Mouse (Mus musculus): ENCODE data around the gene F5.
"Not testable (repeated sequence)": the region's sequence is repeated elsewhere in the genome, so short reads cannot be mapped to it uniquely, and the experiment has no call there.

F5 gene

DNA sequence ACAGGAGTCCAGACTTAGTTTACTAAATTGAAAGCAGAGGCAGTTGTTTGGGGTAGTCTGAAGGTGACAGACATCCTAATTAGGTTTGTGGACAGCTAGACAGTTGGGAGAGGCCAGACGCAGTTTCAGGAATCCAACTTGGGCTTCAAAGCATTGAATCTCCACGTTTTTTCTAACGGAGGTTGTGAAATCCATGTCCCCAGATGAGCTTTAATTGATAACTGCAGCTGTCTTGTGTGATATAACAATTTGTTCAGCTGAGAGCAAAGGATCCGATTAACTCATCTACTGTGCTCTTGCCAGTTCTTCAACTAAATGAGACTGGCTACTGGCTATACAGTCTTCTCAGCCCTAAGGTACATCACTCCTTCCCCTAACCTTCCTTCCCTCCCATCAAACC is 6.9 kb downstream of the F5 start:
- no peak for DNase-seq (ENCODE audit: low read depth, low spot score)

DNA sequence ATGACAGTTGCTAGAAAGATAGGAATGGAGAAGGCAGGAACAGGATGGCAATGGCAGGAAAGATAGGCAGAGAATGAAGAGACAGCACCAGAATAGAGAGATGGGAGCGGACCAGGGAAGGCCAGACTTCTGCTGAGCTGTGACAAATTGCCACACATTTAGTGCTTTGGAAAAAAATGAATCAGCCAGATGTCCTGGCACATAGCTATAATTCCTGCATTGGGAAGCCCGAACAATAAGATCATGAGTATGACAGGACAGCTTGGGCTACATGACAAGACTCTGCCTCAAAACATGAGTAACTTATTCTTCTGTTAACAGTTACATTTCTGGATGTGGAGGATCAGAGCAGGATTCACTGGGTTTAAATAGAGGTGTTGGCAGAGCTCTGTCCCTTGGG is 8.1 kb downstream of the F5 start:
- no peak for DNase-seq (ENCODE audit: low read depth, low spot score)

DNA sequence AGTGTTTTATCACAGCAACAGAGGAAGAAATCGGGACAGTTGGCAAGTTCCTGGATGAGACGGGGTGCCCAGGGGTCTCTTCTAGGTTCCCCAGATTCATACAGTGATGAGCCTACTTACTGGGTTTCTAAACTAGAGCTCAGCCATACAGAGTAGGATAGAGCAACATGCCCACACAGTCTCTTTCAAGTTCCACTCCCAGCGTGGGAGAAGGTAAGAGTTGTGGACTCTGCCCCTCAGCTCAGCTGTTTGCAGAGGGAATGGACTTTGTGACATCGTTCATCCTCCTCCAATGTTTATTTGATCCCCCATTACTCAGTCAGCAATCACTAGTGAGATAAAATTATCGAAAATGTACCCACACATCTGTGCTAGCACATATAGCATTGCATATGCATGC is 11.1 kb downstream of the F5 start:
- no peak for DNase-seq (ENCODE audit: low read depth, low spot score)

DNA sequence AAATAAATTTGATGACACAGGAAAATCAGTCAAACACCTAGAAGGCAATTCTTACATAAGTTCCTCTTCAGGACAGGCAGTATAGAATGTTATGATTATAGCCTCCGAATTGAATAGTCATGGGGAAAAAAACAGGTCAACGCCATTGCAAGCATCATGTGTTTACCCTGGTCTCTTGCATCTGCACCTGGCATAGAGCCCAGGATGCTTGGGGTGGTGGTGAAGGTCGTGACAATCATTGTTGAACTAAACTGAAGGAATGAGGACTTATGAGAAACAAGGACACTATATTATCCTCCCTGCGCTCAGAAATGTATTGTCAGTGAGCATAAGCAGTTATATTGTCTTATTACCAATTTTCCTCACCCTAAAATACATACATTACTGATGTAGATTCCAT is 17.2 kb downstream of the F5 start:
- no peak for DNase-seq (ENCODE audit: low read depth, low spot score)

DNA sequence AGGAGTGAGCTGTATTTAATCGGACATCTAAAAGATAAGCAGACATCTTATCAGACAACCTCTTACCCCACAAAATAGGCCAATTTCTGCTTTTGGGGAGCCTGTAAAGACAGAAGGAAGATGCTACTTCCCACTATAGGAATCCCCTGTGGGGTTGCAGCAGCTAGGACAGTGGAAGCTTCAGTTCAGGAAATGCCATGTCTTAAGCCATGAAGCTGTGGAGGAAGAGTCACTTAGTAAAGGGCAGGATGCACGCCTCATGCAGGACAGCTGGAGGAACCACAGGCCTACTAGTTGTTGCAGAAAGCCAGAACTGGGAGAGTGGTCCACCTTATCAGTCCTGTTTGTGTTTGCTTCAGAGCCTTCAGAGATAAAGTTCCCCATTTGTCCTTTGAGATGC is 18.8 kb downstream of the F5 start:
- no peak for DNase-seq (ENCODE audit: low read depth, low spot score)

DNA sequence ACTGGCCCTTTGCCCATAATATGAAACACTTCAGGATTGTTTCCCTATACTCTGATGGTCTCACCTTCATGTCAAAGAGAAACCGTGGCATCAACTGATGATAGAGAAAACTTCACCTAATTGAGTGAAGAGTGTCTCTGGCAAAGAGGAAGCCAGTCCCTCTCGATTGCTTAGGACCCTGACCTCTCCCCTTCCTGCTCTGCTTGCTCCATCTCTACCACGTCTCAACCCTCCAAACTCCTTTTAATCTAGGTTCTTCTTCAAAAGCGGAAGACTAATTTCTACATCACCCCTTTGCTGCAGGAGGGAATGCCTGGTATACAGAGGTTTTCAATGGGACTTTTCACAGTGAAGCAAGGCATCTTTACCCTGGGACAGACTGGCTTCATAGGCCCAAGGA is 21.5 kb downstream of the F5 start:
- no peak for DNase-seq (ENCODE audit: low read depth, low spot score)

DNA sequence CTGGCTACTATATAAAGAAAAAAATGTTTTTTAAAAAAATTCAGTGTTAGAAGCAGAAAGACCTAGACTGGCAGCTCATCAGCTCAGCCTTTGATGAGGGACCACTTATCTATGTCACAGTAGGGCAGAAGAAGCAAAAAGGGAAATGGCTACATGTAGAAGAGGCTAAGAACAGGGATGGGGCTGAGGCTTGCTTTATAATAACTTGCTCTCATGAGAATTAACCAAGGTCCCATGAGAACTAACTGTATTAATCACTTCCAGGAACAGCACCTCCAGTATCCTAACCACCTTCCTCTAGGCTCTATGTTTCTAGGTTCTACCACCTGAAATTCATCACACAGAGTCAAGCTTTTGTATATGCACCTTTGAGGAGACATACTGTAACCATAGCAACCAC is 25.2 kb downstream of the F5 start:
- DNase-seq (ENCODE audit: low read depth, low spot score) = no peak

DNA sequence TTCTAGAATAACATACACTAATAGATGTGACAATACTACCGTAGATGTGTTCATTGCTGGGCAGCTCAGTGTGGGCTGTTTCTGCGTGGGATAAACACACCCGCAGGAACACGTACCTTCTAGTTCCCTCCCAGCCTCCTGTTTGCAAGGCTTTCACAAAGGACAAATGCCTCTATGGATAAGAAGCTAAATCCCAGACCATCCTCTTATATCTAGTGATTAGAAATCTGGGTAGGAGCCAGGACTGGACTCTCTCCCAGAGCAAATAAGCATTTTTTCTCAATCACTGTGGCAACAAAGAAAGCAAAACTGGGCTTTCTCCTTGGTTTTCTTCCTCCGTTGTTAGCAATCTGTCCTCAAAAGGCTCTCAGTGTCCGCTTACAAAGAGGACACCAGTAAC is 26.8 kb downstream of the F5 start:
- peak; percentile 27 for DNase-seq (ENCODE audit: low read depth, low spot score)

DNA sequence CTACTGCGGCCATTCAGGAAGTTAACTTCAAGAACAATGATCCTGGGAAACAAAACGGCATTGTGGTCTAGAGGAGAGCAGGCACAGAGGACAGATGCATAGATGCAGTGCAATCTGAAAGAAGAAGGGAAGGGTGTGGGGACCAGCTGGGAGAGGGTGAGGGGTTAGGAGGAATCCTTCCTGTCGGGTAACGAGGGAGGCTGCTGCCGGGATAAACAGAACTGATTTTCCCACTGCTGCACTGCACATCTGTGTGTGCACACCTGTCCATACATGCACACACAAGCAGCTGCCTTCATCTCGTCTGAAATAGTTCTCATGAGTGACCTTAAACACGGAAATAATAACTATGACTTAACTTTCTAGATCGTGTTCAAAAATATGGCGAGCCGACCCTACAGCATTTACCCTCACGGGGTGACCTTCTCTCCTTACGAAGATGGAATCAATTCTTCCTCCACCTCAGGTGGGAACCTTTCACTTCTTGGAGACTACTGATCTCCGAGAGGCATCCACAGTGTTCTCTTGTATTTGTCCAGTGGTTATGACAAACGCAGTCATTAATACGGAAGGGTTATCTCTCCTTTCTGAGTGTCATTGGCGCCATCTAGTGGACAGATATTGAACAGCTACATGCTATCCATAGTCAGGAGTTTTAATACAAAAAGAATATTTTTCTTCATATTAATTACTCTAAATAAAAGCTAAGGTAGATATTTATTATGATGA is 32.7 kb downstream of the F5 start:
- DNase-seq (ENCODE audit: low read depth, low spot score) = peak; percentile 62

DNA sequence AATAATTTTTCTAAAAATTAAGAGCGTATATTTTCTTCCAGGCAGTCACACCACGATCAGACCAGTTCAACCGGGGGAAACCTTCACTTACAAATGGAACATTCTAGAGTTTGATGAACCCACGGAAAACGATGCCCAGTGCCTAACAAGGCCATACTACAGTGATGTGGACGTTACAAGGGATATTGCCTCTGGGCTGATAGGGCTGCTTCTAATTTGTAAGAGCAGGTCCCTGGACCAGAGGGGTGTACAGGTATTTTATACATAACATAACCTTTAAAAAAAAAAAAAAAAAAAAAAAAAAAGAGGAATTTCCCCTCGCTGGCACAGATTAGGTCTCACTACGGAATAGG is 33.2 kb downstream of the F5 start:
- DNase-seq (ENCODE audit: low read depth, low spot score) = no peak

DNA sequence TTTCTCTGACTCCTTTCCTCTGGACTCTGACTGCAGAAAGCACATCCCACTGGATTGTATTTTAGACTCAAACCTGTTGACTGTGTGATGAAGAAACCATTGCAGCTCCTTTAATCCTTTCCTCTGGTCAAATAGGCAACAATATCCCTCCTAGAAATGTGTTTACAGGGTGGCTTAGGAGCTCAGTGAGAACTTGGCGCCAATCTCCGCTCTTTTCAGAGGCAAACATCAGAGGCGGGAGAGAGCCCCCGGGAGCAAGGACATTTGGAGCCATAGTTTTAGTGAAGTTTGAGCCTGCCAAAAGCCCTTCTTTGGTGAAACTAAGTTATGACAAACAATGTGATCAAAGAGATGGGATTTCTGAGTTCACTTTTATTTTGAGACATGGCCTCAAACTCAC is 33.7 kb downstream of the F5 start:
- no peak for DNase-seq (ENCODE audit: low read depth, low spot score)

DNA sequence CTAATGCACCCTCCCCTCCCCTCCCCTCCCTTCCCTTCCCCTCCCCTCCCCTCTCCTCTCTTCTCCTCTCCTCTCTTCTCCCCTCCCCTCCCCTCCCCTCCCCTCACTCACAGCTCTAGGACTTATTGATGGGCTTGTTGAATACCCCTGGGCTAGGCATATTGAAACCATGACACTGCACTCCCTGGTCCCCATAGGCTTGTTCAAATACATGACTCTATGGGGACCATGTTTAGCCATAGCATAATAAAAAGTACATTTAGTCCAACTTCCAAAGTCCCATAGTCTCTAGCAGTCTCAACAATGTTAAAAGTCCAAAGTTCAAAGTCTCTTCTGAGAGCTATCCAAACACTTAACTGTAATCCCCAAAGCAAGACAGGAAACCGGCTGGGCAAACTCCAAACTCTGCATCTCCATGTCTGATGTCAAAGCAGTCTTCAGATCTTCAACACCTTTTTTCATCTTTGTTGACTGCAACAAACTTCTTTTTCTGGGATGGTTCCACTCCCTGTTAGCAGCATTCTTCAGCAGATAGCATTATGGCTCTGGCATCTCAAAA is 35.4 kb downstream of the F5 start:
- no peak for DNase-seq (ENCODE audit: low read depth, low spot score)

DNA sequence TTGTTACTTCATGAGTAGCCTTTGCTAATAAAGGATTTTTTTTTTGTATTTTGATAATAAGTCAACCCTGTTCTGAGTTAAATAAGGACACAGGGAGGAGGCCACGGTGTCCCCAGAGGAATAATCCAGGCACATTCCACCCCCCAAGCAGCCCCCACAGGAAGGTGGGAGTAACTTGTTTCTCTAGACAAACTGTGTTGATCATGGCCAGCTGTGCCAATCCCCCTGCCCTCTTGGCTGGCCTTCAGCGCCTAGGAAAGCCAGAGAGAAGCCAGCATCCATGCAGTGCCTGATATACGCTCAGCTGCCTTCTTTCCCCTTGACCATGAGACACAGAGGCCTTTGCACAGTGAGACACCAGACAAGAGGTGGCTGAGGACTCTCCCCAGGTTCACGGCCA is 47.9 kb downstream of the F5 start:
- no peak for DNase-seq (ENCODE audit: low read depth, low spot score)

DNA sequence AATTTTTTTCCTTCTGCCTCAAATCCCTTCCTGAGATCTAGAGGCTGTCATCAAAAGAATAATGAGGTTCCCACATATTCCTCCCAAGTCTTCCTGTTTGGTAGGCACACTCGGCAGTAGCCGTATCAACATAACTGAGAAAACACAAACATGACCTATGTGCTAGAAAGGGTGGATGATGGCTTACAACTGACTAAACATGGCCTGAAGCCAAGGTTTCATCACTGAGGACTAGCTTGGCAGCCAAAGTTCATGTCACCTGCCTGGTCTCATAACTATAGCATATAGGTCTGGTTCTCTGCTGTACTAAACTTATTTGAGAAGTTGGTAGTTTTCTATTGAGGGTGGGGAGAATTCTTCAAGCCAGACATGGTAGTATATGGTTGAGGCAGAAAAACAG is 56.8 kb downstream of the F5 start:
- DNase-seq (ENCODE audit: low read depth, low spot score) = no peak

DNA sequence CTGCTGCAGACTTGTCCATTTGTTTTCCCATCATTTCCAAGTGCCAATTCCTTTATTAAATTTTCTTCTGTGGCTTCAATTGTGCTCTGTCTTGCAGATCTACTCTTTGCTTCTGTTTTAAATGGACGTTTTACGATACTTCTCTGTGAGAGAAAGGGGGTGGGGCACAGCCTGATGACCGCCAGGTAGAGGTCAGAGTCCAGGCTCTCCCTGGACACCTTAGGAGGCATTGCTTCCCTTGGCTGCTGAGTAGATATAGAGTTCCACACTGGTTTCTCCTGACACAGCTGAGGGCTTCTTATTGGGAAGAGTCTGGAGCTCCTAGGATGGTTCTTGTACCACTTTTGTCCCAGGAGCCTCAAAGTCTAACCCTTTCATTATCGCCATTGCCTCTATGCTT is 59.3 kb downstream of the F5 start:
- DNase-seq (ENCODE audit: low read depth, low spot score) = no peak

DNA sequence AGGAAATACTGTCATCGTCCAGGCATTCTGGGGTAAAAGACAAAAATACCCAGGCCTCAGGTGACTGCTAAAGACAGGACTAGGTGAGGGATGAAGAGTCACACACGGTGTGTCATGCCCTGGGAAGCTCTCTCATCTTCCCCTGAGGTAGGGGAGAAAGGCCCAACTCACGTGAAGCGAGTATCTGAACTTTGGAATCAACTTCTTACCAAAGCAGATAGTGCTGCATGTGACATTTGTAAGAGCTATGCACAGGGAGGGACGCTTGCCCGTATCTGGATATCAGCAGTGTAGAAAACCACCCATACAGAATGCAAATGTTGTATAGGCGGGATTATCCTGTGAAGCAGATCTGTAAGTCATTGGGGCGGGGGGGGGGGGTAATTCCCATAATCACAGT is 61.0 kb downstream of the F5 start:
- no peak for DNase-seq (ENCODE audit: low read depth, low spot score)

DNA sequence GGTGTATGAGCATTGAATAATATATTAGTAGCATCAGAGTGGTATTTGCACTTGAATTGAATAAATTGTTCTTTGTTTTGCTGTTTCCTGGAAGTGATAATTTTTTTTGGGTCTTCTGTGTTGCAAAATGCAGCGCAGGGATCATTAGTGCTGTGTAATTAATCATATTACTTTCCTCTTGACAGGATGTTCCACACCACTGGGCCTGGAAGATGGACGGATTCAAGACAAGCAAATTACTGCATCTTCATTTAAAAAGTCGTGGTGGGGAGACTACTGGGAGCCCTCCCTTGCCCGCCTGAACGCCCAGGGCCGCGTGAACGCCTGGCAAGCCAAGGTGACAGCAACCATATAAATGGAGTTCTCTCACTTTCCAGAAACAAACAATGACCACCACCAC is 62.6 kb downstream of the F5 start:
- DNase-seq (ENCODE audit: low read depth, low spot score) = no peak

DNA sequence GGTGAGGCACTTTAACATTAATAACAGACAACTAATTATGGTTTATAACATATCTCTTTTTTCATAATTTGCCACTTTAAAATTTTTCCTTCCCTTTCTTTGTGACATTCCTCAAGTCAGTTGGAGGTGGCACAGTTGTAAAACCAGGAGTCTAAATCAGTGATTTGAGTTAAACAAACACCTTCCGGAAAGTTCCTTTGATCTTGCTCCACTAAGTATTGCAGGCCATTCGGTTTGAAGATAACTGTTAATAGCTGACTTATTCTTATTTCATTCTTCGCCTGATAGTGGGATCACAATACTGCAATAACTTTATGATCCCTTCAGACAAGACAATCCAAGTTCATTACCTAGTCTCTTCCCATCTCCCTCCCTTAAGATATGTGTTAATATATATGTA is 63.5 kb downstream of the F5 start:
- DNase-seq (ENCODE audit: low read depth, low spot score) = no peak

DNA sequence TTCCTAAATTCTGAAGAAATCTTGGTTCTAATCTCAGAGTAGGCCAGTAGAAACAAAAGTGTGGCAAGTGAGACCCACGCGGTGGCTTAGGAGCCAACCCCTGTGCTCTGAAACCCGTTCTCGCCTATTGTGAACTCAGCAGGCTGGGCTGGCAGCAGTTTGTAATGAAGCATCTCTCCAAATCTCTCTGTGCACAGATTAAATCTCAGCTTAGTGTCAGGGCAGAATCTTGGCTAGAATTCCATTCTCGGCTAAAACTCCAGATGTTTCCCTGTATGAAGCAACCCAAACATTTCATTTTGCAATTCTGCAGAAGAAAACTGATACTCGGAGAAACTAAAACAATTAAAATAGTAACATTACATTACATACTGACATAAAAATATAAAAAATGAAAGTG is 63.9 kb downstream of the F5 start:
- no peak for DNase-seq (ENCODE audit: low read depth, low spot score)

DNA sequence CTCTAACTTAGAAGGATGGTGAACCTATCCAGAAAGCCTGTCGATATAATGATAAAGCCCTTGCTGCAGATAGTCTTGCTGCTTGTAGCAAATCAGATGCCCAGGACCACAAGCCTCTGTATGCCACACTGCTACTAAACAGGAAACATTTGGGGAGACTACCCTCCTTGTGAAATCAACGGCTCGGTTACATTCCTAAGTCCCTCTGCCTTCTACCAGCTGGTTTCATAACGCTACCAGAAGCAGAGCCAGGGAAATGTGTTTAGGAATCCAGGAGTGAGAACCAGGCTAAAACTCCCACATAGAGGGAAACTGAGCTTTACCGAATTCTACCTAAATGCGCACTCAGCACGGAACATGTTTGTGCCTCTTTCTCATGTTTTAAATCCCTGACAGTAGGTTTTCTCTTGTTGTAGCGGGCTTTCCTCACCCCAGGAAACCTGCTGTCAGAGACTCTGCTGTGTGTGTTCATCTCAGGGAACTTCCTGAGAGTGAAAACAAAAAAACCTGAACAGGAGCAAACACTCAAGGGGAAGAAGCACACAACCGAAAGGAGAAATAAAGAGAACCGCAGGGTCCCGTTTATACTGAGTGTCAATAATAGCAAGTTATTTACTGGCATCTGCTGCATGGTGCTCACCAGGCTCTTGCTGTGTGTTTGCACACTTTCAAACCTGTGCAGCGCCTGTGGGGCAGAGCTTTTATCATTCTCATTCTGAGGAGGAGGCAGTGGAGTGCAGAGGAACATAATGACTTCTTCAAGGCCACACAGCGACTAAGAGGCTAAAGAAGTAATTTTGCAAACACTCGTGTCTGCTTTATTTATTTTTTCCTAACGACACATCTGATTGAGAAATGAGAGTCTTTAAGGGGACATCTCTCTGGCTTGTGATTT is 66.4 kb downstream of the F5 start:
- DNase-seq (ENCODE audit: low read depth, low spot score) = no peak

DNA sequence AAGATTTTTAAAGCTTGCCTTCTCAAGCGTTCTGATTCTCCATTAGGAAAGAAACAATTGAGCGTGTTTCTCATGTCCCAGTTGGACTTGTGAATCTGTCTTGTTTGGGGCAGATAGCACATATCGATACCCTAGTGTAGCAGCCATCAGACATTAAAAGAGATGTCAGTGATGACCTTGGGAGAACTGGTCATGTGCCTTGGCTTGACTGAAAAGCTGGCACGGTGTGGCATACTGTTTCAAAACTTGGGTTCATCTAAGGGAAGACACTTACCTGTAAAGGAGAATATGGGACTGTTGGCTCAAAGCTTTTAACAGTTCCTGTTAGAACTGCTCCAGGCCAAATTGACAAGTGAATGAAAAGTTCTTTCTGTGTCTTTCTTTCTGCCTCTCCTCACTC is 68.6 kb downstream of the F5 start:
- DNase-seq (ENCODE audit: low read depth, low spot score) = no peak

DNA sequence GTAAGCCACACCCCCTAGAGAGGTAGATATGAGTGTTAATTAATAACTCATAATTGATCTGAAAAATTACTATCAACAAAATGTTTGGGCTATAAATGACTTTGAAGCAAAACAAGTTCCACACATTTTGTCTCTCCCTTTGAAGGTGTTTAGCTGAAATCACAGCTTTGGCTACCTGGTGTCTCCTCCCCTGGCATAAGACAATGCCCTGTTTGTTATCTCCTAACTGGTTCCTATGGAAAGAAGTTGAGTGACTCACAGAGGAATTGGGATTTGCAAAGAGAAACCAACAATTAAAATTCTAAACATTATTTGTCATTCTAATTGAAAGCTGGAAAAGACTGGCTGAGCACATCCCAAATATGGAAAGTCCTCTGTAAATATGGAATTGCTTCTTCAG is 71.5 kb downstream of the F5 start:
- DNase-seq (ENCODE audit: low read depth, low spot score) = no peak

DNA sequence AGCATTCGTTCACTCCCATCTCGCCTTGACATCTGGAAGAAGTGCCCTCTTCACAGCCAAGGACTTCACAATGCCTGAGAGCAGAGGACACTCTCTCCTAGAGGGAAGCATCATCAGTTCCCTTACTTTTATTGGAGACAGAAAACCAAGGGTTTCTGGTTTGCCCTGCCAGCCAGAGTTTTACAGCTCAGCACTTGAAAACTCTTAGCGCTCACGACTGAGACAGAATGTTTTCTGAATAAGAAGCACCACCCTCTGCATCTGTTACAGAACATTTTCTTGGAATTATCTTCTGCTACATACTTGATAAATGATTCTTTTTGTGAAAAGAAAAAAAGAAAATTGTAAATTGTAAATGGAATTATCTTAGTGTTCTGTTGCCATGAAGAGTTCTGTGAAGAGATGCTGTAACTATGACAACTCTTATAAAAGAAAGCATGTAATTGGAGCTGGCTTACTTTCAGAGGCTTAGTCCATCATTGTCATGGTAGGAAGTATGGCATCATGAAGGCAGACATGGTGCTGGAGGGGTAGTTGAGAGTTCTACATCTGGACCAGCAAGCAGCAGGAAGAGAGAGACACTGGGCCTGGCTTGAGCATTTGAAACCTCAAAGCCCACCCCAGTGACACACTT is 80.4 kb downstream of the F5 start:
- DNase-seq (ENCODE audit: low read depth, low spot score) = not testable (repeated sequence)

All from retina, postnatal 7 days (tissue).